Mouse (Mus musculus) embryonic facial prominence, embryonic 15.5 days (tissue): ENCODE measurements at regions not wholly inside any gene's neighbourhood (a gene's known extent, or its start where the extent isn't known, plus 50 kb on each side); places are given as distances from the start of the nearest gene placed in this dataset.

ENCODE experiments used
- ATAC-seq: fragments of 200-750 bp; cut with Nextera tagmentation; 2 replicates; pipeline ENCODE4 v1.8.0; 2017; ENCODE audit warnings: low read depth, moderate TSS enrichment; ENCODE audit not compliant: insufficient number of reproducible peaks, low FRiP score, low TSS enrichment
- H3K27ac ChIP-seq: fragments of 300-500 bp; sonication (generic); replicated peaks from 2 replicates; pipeline ENCODE4 v1.5.1; 2015; ENCODE audit warnings: mild to moderate bottlenecking, inconsistent platforms
- H3K27me3 ChIP-seq: fragments of 300-500 bp; sonication (generic); 2 replicates; pipeline ENCODE4 v1.6.1; 2015; ENCODE audit warnings: inconsistent platforms
- H3K36me3 ChIP-seq: fragments of 300-500 bp; sonication (generic); 2 replicates; pipeline ENCODE4 v1.6.1; 2015; ENCODE audit warnings: mild to moderate bottlenecking, inconsistent platforms
- H3K4me1 ChIP-seq: fragments of 300-500 bp; sonication (generic); 2 replicates; pipeline ENCODE4 v1.6.1; 2015; ENCODE audit warnings: inconsistent platforms
- H3K4me2 ChIP-seq: fragments of 300-500 bp; sonication (generic); replicated peaks from 2 replicates; pipeline ENCODE4 v1.6.1; 2015; ENCODE audit warnings: mild to moderate bottlenecking, inconsistent platforms
- H3K4me3 ChIP-seq: fragments of 300-500 bp; sonication (generic); replicated peaks from 2 replicates; pipeline ENCODE4 v1.5.1; 2015; ENCODE audit warnings: mild to moderate bottlenecking, inconsistent platforms
- H3K9ac ChIP-seq: fragments of 300-500 bp; sonication (generic); 2 replicates; pipeline ENCODE4 v1.6.1; 2015; ENCODE audit warnings: inconsistent platforms
- H3K9me3 ChIP-seq: fragments of 300-500 bp; sonication (generic); replicated peaks from 2 replicates; pipeline ENCODE4 v1.6.1; 2016; ENCODE audit warnings: inconsistent platforms
- WGBS: fragments of 180-500 bp; shearing (Covaris S2); methylation state at CpG from one replicate; pipeline ENCODE4 v1.1.7; 2015; 5-methylcytosine and 5-hydroxymethylcytosine counted together

DNA sequence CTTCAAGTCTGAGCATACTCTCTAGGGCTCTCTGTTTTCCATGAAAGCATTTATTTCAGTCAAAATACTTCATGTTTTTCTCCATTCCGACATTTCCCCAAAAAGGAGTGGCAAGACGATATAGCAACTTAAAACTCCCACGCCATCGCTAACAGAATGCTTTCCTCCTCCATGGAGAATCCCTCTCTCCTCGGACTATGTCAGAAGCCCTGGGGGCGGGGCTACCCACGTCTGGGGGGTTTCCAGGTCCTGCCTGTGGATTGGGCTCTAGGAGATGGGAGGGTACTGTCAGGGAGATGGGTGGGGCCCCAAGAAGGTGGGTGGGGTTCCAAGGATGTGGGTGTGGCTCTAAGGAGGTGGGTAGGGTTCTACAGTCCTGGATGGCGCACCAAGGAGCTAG lies 243.2 kb upstream of the Zfp507 start:
- H3K4me1 ChIP-seq, result no peaks in the 10 kb centered on the region
- H3K4me2 ChIP-seq, result no peak overlapping the region
- H3K4me3 ChIP-seq, result no peak overlapping the region
- no peaks in the 10 kb centered on the region for H3K9me3 ChIP-seq
- WGBS, result 80% methylated on average over 8 of the region's 8 CpGs
- H3K9ac ChIP-seq, result no peak overlapping the region
- no peak for ATAC-seq
- no peak overlapping the region for H3K27ac ChIP-seq
- H3K27me3 ChIP-seq, result no peaks in the 10 kb centered on the region
- no peaks in the 10 kb centered on the region for H3K36me3 ChIP-seq

DNA sequence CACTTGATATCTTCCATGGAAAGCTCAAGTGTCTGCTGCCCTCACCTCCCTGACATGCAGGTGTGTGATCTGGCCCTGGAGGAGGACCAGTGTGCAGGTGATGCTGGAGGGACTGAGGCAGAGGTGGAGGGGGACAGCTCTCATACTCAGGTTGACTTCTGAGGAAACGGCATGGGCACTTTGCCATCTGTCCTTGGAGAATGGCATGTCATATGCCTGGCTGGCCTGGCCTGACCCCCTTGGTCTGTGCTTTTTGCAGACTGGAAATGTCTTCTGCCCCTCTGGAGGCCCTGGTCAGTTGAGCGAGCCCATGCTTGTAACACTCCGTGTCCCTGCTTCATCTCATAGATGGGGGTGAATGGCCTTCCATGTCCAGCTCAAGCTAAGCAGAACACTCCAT lies 229.1 kb upstream of the Zfp507 start:
- Histone ChIP-seq H3K36me3 (no peaks in the 10 kb centered on the region), H3K27ac (no peak overlapping the region), H3K4me3 (no peak overlapping the region), H3K9me3 (no peaks in the 10 kb centered on the region), H3K4me2 (no peak overlapping the region), H3K27me3 (no peaks in the 10 kb centered on the region), H3K9ac (no peak overlapping the region), H3K4me1 (no peaks in the 10 kb centered on the region)
- 95% methylated on average over 3 of the region's 3 CpGs for WGBS
- ATAC-seq, result no peak

DNA sequence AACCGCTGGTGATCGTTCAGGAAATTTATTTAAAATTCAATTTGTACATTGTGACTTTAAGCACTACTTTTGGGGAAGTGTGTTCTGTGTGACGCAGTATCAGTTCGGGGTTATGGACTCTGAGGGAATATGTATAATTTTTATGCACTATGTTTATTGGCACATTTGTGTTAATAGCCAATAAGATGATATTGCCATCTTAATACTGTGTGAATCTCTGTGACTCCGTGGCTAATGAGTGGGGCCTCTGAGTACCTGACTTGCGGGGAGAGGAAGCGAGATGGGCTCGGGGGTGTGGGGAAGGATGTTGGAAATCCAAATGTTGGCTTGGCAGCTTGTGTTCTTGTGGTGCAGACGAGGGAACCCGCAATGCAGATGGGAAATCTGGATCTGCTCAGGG lies 220.2 kb upstream of the Zfp507 start:
- Histone ChIP-seq H3K4me2 (no peak overlapping the region), H3K4me3 (no peak overlapping the region), H3K27ac (no peak overlapping the region), H3K9ac (no peak overlapping the region), H3K4me1 (no peaks in the 10 kb centered on the region), H3K27me3 (no peaks in the 10 kb centered on the region), H3K36me3 (no peaks in the 10 kb centered on the region), H3K9me3 (no peaks in the 10 kb centered on the region)
- ATAC-seq, result no peak
- 71% methylated on average over 10 of the region's 10 CpGs for WGBS

DNA sequence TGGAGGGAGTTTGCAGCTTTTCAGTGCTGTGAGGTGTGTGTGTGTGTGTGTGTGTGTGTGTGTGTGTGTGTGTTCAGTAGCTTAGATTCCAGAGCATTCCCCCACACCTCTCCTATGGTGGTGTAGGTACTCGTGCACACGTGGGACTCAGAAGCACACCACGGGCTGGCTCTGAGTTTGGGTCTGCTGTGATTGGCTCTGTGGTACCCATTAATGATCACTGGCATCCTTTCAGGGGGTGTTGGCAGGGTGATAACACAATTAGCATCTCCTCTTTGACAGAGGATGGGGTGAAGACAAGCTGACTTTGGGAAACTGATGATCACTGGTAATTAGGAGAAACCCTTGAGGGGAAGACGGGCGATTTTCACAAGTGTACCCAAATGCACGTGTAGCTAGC lies 219.7 kb upstream of the Zfp507 start:
- H3K9ac ChIP-seq, result no peak overlapping the region
- 73% methylated on average over 6 of the region's 6 CpGs for WGBS
- no peaks in the 10 kb centered on the region for H3K4me1 ChIP-seq
- H3K4me2 ChIP-seq, result no peak overlapping the region
- H3K9me3 ChIP-seq, result no peaks in the 10 kb centered on the region
- H3K36me3 ChIP-seq, result no peaks in the 10 kb centered on the region
- no peak overlapping the region for H3K4me3 ChIP-seq
- H3K27me3 ChIP-seq, result no peaks in the 10 kb centered on the region
- ATAC-seq, result no peak
- no peak overlapping the region for H3K27ac ChIP-seq

DNA sequence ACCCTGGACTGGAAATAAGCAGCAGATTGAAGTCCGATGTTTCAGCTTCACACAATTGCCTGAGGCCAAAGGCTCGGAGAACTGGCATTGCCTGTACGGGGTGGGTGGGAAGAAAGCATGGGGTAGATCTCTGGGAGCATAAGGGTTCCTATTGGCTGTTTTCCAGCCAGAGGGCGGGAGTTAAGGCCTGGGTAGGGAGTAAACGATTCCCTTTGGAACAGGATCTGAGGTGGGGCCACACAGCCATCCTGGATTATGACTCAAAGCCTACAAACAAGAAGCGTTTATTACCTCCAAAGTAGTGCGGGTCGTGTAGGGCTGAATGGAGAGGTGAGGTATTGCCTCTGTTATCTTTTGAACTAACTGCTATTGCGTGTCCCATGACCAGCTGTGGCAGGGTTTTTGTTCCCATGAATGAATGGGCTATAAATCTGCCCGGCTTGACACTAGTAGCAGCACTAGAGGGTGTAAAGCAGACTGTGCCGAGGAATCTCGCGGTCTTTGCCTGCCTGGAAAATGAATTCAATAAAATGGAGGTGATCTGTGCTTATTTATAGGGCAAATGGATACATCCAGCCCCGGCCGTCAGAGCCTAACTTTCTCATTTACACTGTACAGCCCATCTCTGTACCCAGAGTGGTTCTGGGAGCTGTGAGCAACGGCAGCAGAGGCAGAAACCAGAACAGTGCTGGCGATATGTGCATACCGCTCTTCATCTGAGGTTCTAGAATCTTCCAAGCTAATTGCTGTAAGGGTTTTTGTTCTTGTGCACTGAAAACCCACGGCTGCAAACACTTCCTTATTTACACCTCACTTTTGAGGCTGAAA lies 214.3 kb upstream of the Zfp507 start:
- no peaks in the 10 kb centered on the region for H3K36me3 ChIP-seq
- H3K4me2 ChIP-seq, result no peak overlapping the region
- H3K4me3 ChIP-seq, result no peak overlapping the region
- no peaks in the 10 kb centered on the region for H3K27me3 ChIP-seq
- no peaks in the 10 kb centered on the region for H3K9me3 ChIP-seq
- no peaks in the 10 kb centered on the region for H3K4me1 ChIP-seq
- WGBS, result 71% methylated on average over 19 of the region's 19 CpGs
- H3K9ac ChIP-seq, result no peak overlapping the region
- no peak overlapping the region for H3K27ac ChIP-seq
- ATAC-seq, result no peak

DNA sequence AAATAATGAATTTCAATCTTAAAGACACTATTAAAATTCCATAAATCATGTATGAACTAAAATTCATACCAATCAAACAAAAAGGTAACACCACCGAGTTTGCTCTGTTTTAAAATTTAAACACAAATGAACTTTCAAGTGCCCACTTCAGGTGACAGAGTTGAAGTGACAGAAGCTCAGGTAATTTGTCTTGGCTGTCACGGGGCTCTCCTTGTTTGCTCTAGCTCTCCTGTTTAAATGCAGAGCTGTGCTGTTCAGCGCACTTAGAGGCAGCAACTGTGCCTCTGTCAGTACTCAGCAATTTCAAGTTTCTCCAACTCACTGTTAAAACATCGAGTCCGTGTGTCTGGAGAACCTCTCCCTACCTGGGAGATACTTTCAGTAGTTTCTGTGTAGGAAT lies 193.8 kb upstream of the Zfp507 start:
- H3K27ac ChIP-seq, result no peak overlapping the region
- peaks cover 9% of the 10 kb centered on the region for H3K4me1 ChIP-seq
- H3K9me3 ChIP-seq, result no peaks in the 10 kb centered on the region
- H3K4me3 ChIP-seq, result no peak overlapping the region
- ATAC-seq, result no peak
- H3K27me3 ChIP-seq, result peaks cover 4% of the 10 kb centered on the region; the same call in 1 of the 2 replicates
- no peak overlapping the region for H3K4me2 ChIP-seq
- H3K9ac ChIP-seq, result no peak overlapping the region
- WGBS, result 79% methylated on average over 5 of the region's 5 CpGs
- H3K36me3 ChIP-seq, result no peaks in the 10 kb centered on the region

DNA sequence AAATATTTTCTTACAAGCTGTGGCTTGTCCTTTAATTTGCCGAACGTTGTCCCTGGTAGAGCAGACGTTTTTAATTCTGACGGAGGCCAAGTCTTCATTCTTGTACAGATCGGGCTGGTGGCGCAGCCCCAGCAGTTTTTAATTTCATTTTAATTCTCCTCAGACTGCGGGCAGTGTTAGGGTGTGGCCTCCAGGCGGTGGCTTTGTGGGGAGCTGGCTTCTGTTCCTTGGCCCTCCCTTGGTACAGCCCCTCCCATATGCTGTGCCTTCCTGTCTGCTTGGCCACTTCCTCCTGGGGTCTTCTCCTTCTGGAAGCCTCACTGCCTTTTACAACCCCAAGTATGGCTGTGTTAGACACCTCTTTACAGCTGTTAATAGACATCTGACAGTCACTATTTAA lies 189.7 kb upstream of the Zfp507 start:
- Histone ChIP-seq H3K4me2 (no peak overlapping the region; the same call in 1 of the 2 replicates), H3K4me3 (no peak overlapping the region), H3K27ac (peak overlapping the region; percentile 34; the same call in 1 of the 2 replicates), H3K9ac (no peak overlapping the region), H3K27me3 (peaks cover 4% of the 10 kb centered on the region; the same call in 1 of the 2 replicates), H3K4me1 (peaks cover 19% of the 10 kb centered on the region), H3K36me3 (no peaks in the 10 kb centered on the region), H3K9me3 (no peaks in the 10 kb centered on the region)
- ATAC-seq, result peak; percentile 74
- WGBS, result 8% methylated on average over 8 of the region's 8 CpGs

DNA sequence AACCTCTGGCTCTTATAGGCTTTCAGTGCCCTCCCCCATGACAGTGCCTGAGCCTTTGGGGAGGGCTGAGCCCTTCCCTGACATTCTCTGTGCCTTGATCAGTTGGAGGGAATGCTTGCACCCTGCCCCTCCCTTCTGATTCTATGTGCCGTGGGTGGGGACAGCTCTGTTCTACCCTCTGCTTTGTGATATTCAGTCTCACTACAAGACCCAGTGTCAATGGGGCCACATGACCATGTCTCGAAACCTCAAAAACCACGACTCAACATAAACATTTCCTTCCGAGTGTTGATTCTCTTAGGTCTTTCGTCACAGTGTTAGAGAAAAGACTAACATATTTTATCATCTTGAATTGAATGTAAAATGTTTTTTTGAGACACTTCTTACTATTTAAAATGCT lies 188.3 kb upstream of the Zfp507 start:
- no peak overlapping the region for H3K4me3 ChIP-seq
- 59% methylated on average over 5 of the region's 5 CpGs for WGBS
- ATAC-seq, result no peak

DNA sequence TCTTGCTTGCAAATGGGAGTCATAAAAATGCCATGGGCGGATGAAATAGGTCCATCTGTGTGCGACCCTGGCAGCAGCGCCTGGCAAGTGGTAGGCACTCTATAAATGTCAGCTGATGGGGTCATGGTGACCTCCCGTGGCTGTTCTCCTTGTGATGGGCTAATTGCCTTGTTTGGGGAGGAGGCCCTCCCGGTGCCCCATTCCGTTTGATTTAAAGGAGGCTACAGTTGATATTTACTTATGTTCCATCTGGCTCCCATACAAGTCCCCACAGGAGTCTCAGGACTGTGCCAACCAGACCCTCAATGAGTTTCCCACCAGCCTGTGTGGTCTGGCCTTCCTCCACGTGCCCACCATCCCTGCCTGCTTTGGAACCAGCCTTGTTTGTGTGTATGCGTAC lies 186.7 kb upstream of the Zfp507 start:
- H3K36me3 ChIP-seq, result no peaks in the 10 kb centered on the region
- 53% methylated on average over 8 of the region's 8 CpGs for WGBS
- peaks cover 2% of the 10 kb centered on the region; the same call in 1 of the 2 replicates for H3K27me3 ChIP-seq
- H3K4me1 ChIP-seq, result peaks cover 19% of the 10 kb centered on the region
- no peak overlapping the region for H3K4me2 ChIP-seq
- ATAC-seq, result peak; percentile 51; the same call in 1 of the 2 replicates
- H3K27ac ChIP-seq, result 0 out of 2 replicates have a peak overlapping the region, but pooled peaks have one; percentile 55
- H3K9ac ChIP-seq, result no peak overlapping the region
- no peaks in the 10 kb centered on the region for H3K9me3 ChIP-seq
- H3K4me3 ChIP-seq, result no peak overlapping the region

More for the DNA sequence above, 188.3 kb upstream of the Zfp507 start:
- no peaks in the 10 kb centered on the region for H3K36me3 ChIP-seq
- H3K27ac ChIP-seq, result no peak overlapping the region
- no peaks in the 10 kb centered on the region for H3K9me3 ChIP-seq
- peaks cover 4% of the 10 kb centered on the region; the same call in 1 of the 2 replicates for H3K27me3 ChIP-seq
- no peak overlapping the region for H3K9ac ChIP-seq
- no peak overlapping the region for H3K4me2 ChIP-seq
- peaks cover 19% of the 10 kb centered on the region for H3K4me1 ChIP-seq

DNA sequence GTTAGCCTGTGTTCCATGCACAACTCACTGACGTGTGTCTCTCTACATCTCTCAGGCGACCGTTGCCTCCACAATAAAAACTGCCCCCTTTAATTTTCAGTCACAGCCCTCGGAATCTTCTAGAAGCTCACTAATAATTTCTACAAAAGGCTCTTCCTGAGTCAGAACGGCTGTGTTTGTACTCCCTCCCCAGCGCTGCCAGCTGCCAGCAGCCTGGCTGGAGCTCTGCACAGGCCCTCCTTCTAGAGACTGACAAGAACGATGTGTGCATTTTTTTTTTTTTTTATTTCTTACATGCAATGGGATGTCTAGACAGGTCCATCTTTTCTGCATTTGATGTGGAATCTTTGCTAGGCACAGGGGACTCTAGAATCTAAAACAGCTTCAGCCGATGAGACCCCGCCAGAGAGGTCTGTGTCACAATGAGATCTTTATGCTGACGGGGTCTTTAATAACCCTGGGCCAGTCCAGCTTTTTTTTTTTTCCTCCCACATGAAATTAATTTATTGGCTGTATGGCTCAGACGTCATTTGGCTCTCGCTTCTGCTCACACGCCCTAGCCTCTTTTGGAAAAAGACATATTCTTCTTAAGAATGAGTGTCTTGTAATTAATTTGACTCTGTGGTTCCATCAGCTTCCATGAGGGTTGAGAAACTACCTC lies 185.8 kb upstream of the Zfp507 start:
- WGBS, result 39% methylated on average over 13 of the region's 13 CpGs
- H3K4me2 ChIP-seq, result no peak overlapping the region

DNA sequence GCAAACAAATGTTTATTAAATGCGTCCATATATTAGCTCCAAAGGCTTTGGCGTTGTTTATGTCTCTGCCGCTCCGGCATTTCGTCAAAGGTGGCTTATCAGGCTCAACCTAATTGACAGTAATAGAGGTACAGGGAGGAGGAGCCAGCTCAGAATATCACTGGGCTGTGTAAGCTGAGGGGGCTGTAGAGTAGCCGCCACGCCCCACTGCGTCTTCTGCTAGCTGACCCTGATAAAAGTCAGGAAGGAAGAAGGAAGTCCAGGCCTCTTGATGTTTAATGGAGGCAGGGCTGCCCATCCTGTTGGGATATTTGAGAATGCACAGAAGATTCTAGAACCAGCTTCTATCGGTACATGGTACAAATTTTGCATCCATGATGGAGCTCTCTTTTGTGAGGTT lies 175.2 kb upstream of the Zfp507 start:
- 82% methylated on average over 9 of the region's 9 CpGs for WGBS
- ATAC-seq, result no peak

More for the DNA sequence above, 185.8 kb upstream of the Zfp507 start:
- ATAC-seq, result no peak
- H3K27me3 ChIP-seq, result no peaks in the 10 kb centered on the region
- no peak overlapping the region for H3K9ac ChIP-seq
- no peaks in the 10 kb centered on the region for H3K9me3 ChIP-seq
- no peaks in the 10 kb centered on the region for H3K36me3 ChIP-seq
- peaks cover 19% of the 10 kb centered on the region for H3K4me1 ChIP-seq
- H3K27ac ChIP-seq, result peak overlapping the region; percentile 55; the same call in 1 of the 2 replicates
- H3K4me3 ChIP-seq, result no peak overlapping the region

More for the DNA sequence above, 175.2 kb upstream of the Zfp507 start:
- Histone ChIP-seq H3K9ac (no peak overlapping the region), H3K36me3 (no peaks in the 10 kb centered on the region), H3K9me3 (no peaks in the 10 kb centered on the region), H3K27me3 (no peaks in the 10 kb centered on the region), H3K4me2 (no peak overlapping the region), H3K4me1 (no peaks in the 10 kb centered on the region), H3K27ac (no peak overlapping the region), H3K4me3 (no peak overlapping the region)
